Mouse (Mus musculus) G1E-ER4 (cell line): ENCODE measurements around the gene Txlna. TPM values are rescaled to one million over a fixed set of nuclear protein-coding genes. Genes with fewer than 3 reads are reported as not detected.

ENCODE experiments used
- GATA1 ChIP-seq: IDR thresholded peaks from one replicate; pipeline ENCODE4 v1.8.0; 2012; ENCODE audit warnings: low read length, inconsistent platforms
- polyA plus RNA-seq: library from polyadenylated mRNA; stranded (reverse); fragments of >175 nt; gene quantifications from 2 replicates; pipeline ENCODE4 v1.2.3, GENCODE M21; 2012

Gene Txlna
- polyA plus RNA-seq, 1 experiment, result 89.7 TPM

DNA sequence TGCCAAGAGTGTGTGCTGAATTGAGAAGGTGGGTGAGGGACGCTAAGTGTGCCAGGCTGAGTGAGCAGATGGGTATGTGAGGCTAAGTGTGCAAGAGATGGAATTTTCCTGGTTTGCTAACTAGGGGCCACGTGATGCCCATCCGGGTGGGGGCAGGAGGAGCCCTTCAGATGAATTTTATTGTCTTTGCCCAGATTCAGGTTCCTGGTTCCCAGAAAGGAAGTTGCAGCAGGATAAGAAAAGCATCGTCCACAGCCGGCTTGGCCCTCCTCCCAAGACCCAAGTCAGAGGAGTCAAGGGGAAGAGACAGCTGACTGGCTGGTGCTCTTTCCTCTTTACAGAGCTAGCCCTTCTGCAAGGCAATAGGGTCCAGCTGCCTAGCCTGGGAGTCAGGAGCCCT, 62.4 kb downstream of the Txlna start, which contains the start of gene Fam167b:
Fam167b (minus strand) TSS at position 84 of the 400 bp plus-strand sequence.
- no peak for TF ChIP-seq GATA1

DNA sequence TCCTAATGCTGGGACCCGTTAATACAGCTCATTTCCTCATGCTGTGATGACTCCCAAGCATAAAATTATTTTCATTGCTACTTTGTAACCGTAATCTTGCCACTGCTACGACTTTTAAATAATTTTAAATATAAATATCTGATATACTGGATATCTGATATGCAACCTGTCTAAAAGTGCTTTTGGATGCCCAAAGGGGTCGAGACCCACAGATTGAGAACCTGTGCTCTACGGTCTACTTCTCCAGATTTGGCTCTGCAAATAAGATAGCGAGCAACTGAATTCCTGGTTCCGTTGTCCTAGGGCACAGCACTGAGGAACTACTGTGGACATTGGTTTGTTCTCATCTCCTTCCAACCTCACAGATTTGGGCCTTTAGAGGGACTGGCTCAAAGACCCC, 63.2 kb downstream of the Txlna start:
- no peak for TF ChIP-seq GATA1

GRCm38 (mm10) chr4:129576863-129577491, 63.9 kb downstream of the Txlna start:
- no peak for TF ChIP-seq GATA1

Other genes with a start within 250 kb of the Txlna start
- gene Zbtb8b, start 200.2 kb downstream of the Txlna start, polyA plus RNA-seq, result not detected in 2 replicates
- 33.0 and 35.8 TPM in 2 replicates for gene Bsdc1, start 179.5 kb downstream of the Txlna start, polyA plus RNA-seq
- not detected in 2 replicates for gene Tssk3, start 150.0 kb downstream of the Txlna start, polyA plus RNA-seq
- gene Fam229a, start 149.9 kb downstream of the Txlna start, polyA plus RNA-seq, result 0.29 and 0.37 TPM in 2 replicates
- 53.1 and 74.7 TPM in 2 replicates for gene Marcksl1, start 127.5 kb downstream of the Txlna start, polyA plus RNA-seq
- 64.1 and 71.1 TPM in 2 replicates for gene Hdac1, start 98.4 kb downstream of the Txlna start, polyA plus RNA-seq
- 2.6 TPM in 2 replicates for gene Lck, start 67.4 kb downstream of the Txlna start, polyA plus RNA-seq
- gene Fam167b, start 62.5 kb downstream of the Txlna start, polyA plus RNA-seq, result not detected in 2 replicates
- 154 and 193 TPM in 2 replicates for gene Eif3i, start 40.4 kb downstream of the Txlna start, polyA plus RNA-seq
- gene Tmem234, start 40.4 kb downstream of the Txlna start, polyA plus RNA-seq, result 241 and 317 TPM in 2 replicates
- gene Dcdc2b, start 26.8 kb downstream of the Txlna start, polyA plus RNA-seq, result 0.45 TPM in 1 of 2 replicates, not detected in the other
- 8.6 and 11.3 TPM in 2 replicates for gene Iqcc, start 22.0 kb downstream of the Txlna start, polyA plus RNA-seq
- gene Ccdc28b, start 17.1 kb downstream of the Txlna start, polyA plus RNA-seq, result 11.2 and 16.2 TPM in 2 replicates
- 11.5 and 29.1 TPM in 2 replicates for gene Kpna6, start 31.7 kb upstream of the Txlna start, polyA plus RNA-seq
- gene Tmem39b, start 55.8 kb upstream of the Txlna start, polyA plus RNA-seq, result 31.2 and 34.9 TPM in 2 replicates
- gene Khdrbs1, start 101.2 kb upstream of the Txlna start, polyA plus RNA-seq, result 278 and 280 TPM in 2 replicates
- gene Ptp4a2, start 170.2 kb upstream of the Txlna start, polyA plus RNA-seq, result 36.9 and 40.3 TPM in 2 replicates